Mouse (Mus musculus) intestine, embryonic 15.5 days (tissue): Measurements from ENCODE around the gene Mas1. TPM values are rescaled to one million over a fixed set of nuclear protein-coding genes. Genes with fewer than 3 reads are reported as not detected.
A peak's percentile ranks its signal among the peaks of the same experiment; 100 is the strongest.

Source experiments
- ATAC-seq: fragments of 200-750 bp; cut with Nextera tagmentation; 2 replicates; pipeline ENCODE4 v1.8.0; 2017; ENCODE audit warnings: moderate TSS enrichment, moderate library complexity
- H3K27ac ChIP-seq: fragments of 300-500 bp; sonication (generic); 2 replicates; pipeline ENCODE4 v1.5.1; 2015; ENCODE audit warnings: mild to moderate bottlenecking, inconsistent platforms
- H3K27me3 ChIP-seq: fragments of 300-500 bp; sonication (generic); replicated peaks from 2 replicates; pipeline ENCODE4 v1.6.1; 2015; ENCODE audit warnings: inconsistent platforms
- H3K36me3 ChIP-seq: fragments of 300-500 bp; sonication (generic); 2 replicates; pipeline ENCODE4 v1.6.1; 2015; ENCODE audit warnings: inconsistent platforms
- H3K4me1 ChIP-seq: fragments of 300-500 bp; sonication (generic); replicated peaks from 2 replicates; pipeline ENCODE4 v1.6.1; 2015; ENCODE audit warnings: inconsistent platforms
- H3K4me2 ChIP-seq: fragments of 300-500 bp; sonication (generic); replicated peaks from 2 replicates; pipeline ENCODE4 v1.6.1; 2015; ENCODE audit warnings: mild to moderate bottlenecking, inconsistent platforms
- H3K4me3 ChIP-seq: fragments of 300-500 bp; sonication (generic); replicated peaks from 2 replicates; pipeline ENCODE4 v1.5.1; 2015; ENCODE audit warnings: inconsistent platforms
- H3K9ac ChIP-seq: fragments of 300-500 bp; sonication (generic); 2 replicates; pipeline ENCODE4 v1.6.1; 2015; ENCODE audit warnings: inconsistent platforms
- H3K9me3 ChIP-seq: fragments of 300-500 bp; sonication (generic); 2 replicates; pipeline ENCODE4 v1.6.1; 2016; ENCODE audit warnings: inconsistent platforms
- WGBS: fragments of 180-500 bp; shearing (Covaris S2); methylation state at CpG from one replicate; pipeline ENCODE4 v1.1.7; 2015; 5-methylcytosine and 5-hydroxymethylcytosine counted together
- polyA plus RNA-seq: library from polyadenylated mRNA; unstranded; fragments of >200 nt; fragmentation: Nextera tagmentation; extraction: Ambion mirVana; gene quantifications from 2 replicates; pipeline ENCODE4 v1.2.1, GENCODE M21; 2015

Mas1 gene
- polyA plus RNA-seq, 1 experiment from 2014 or later, result 0.40 TPM

- peak overlapping the region; percentile 18 for H3K4me2 ChIP-seq
- WGBS, result 14% methylated on average over 14 of the region's 14 CpGs
These were observed 57.6 kb downstream of the Mas1 start for GRCm38 (mm10) chr17:12810103-12810972.

GRCm38 (mm10) chr17:12808851-12809250, 59.1 kb downstream of the Mas1 start:
- 87% methylated on average over 6 of the region's 6 CpGs for WGBS
- Histone ChIP-seq H3K4me1 (peaks cover 17% of the 10 kb centered on the region), H3K27me3 (no peaks in the 10 kb centered on the region), H3K4me3 (no peak overlapping the region), H3K27ac (peak overlapping the region; percentile 72), H3K9me3 (no peaks in the 10 kb centered on the region), H3K4me2 (no peak overlapping the region), H3K36me3 (no peaks in the 10 kb centered on the region), H3K9ac (no peak overlapping the region)
- ATAC-seq, result no peak

More at GRCm38 (mm10) chr17:12810103-12810972, 57.6 kb downstream of the Mas1 start:
- Histone ChIP-seq H3K36me3 (peaks cover 7% of the 10 kb centered on the region), H3K27me3 (no peaks in the 10 kb centered on the region), H3K27ac (peak overlapping the region; percentile 83), H3K4me1 (peaks cover 17% of the 10 kb centered on the region), H3K9me3 (no peaks in the 10 kb centered on the region), H3K4me3 (no peak overlapping the region), H3K9ac (no peak overlapping the region)
- ATAC-seq, result peak; percentile 93

GRCm38 (mm10) chr17:12804584-12805445, 63.1 kb downstream of the Mas1 start:
- ATAC-seq, result no peak
- H3K4me3 ChIP-seq, result no peak overlapping the region
- H3K4me1 ChIP-seq, result peaks cover 12% of the 10 kb centered on the region
- no peaks in the 10 kb centered on the region for H3K36me3 ChIP-seq
- no peaks in the 10 kb centered on the region for H3K9me3 ChIP-seq
- H3K4me2 ChIP-seq, result no peak overlapping the region
- H3K27ac ChIP-seq, result no peak overlapping the region
- no peak overlapping the region for H3K9ac ChIP-seq
- H3K27me3 ChIP-seq, result no peaks in the 10 kb centered on the region

- Histone ChIP-seq H3K9me3 (no peaks in the 10 kb centered on the region), H3K36me3 (no peaks in the 10 kb centered on the region), H3K4me2 (no peak overlapping the region), H3K4me3 (no peak overlapping the region), H3K27ac (peak overlapping the region; percentile 18; the same call in 1 of the 2 replicates), H3K27me3 (no peaks in the 10 kb centered on the region), H3K4me1 (peaks cover 15% of the 10 kb centered on the region; the same call in 1 of the 2 replicates), H3K9ac (no peak overlapping the region)
- WGBS, result 32% methylated on average over 9 of the region's 9 CpGs
- no peak for ATAC-seq
These were observed 65.9 kb downstream of the Mas1 start for GRCm38 (mm10) chr17:12801861-12802540.

- Histone ChIP-seq H3K4me3 (no peak overlapping the region), H3K4me2 (no peak overlapping the region), H3K9me3 (no peaks in the 10 kb centered on the region), H3K27me3 (no peaks in the 10 kb centered on the region), H3K9ac (no peak overlapping the region), H3K4me1 (peaks cover 24% of the 10 kb centered on the region; the same call in 1 of the 2 replicates), H3K36me3 (no peaks in the 10 kb centered on the region), H3K27ac (0 out of 2 replicates have a peak overlapping the region, but pooled peaks have one; percentile 48)
- WGBS, result 60% methylated on average over 12 of the region's 12 CpGs
- peak; percentile 82 for ATAC-seq
These were observed 68.3 kb downstream of the Mas1 start for GRCm38 (mm10) chr17:12799368-12800275.

- WGBS, result 85% methylated on average over 3 of the region's 3 CpGs
- ATAC-seq, result no peak
- no peaks in the 10 kb centered on the region for H3K9me3 ChIP-seq
- H3K9ac ChIP-seq, result no peak overlapping the region
- H3K27me3 ChIP-seq, result no peaks in the 10 kb centered on the region
- peaks cover 34% of the 10 kb centered on the region for H3K4me1 ChIP-seq
- 0 out of 2 replicates have a peak overlapping the region, but pooled peaks have one; percentile 48 for H3K27ac ChIP-seq
- H3K36me3 ChIP-seq, result no peaks in the 10 kb centered on the region
- no peak overlapping the region for H3K4me3 ChIP-seq
- H3K4me2 ChIP-seq, result no peak overlapping the region
These were observed 69.4 kb downstream of the Mas1 start for GRCm38 (mm10) chr17:12798571-12798970.

- ATAC-seq, result no peak
- H3K4me3 ChIP-seq, result no peak overlapping the region
- no peaks in the 10 kb centered on the region for H3K36me3 ChIP-seq
- 0 out of 2 replicates have a peak overlapping the region, but pooled peaks have one; percentile 15 for H3K27ac ChIP-seq
- H3K9me3 ChIP-seq, result no peaks in the 10 kb centered on the region
- 69% methylated on average over 3 of the region's 3 CpGs for WGBS
- peaks cover 39% of the 10 kb centered on the region for H3K4me1 ChIP-seq
- H3K9ac ChIP-seq, result no peak overlapping the region
- no peaks in the 10 kb centered on the region for H3K27me3 ChIP-seq
- no peak overlapping the region for H3K4me2 ChIP-seq
These were observed 70.4 kb downstream of the Mas1 start for GRCm38 (mm10) chr17:12797427-12798029.

GRCm38 (mm10) chr17:12796633-12797032, 71.3 kb downstream of the Mas1 start:
- H3K4me3 ChIP-seq, result no peak overlapping the region
- 63% methylated on average over 3 of the region's 3 CpGs for WGBS
- no peaks in the 10 kb centered on the region for H3K9me3 ChIP-seq
- H3K4me2 ChIP-seq, result no peak overlapping the region
- no peak overlapping the region for H3K9ac ChIP-seq
- H3K36me3 ChIP-seq, result no peaks in the 10 kb centered on the region
- H3K27me3 ChIP-seq, result no peaks in the 10 kb centered on the region
- H3K4me1 ChIP-seq, result peaks cover 43% of the 10 kb centered on the region
- no peak overlapping the region for H3K27ac ChIP-seq
- no peak for ATAC-seq

GRCm38 (mm10) chr17:12793660-12794406, 74.1 kb downstream of the Mas1 start:
- H3K4me1 ChIP-seq, result peaks cover 57% of the 10 kb centered on the region
- peak overlapping the region; percentile 73 for H3K27ac ChIP-seq
- no peak overlapping the region for H3K4me2 ChIP-seq
- peak; percentile 18; the same call in 1 of the 2 replicates for ATAC-seq
- no peak overlapping the region for H3K9ac ChIP-seq
- WGBS, result 31% methylated on average over 8 of the region's 8 CpGs
- no peaks in the 10 kb centered on the region for H3K9me3 ChIP-seq
- no peak overlapping the region for H3K4me3 ChIP-seq
- H3K36me3 ChIP-seq, result no peaks in the 10 kb centered on the region
- no peaks in the 10 kb centered on the region for H3K27me3 ChIP-seq

GRCm38 (mm10) chr17:12792422-12793206, 75.3 kb downstream of the Mas1 start:
- H3K4me3 ChIP-seq, result no peak overlapping the region
- H3K4me2 ChIP-seq, result no peak overlapping the region; the same call in 1 of the 2 replicates
- WGBS, result 41% methylated on average over 11 of the region's 11 CpGs
- no peaks in the 10 kb centered on the region; the same call in 1 of the 2 replicates for H3K36me3 ChIP-seq
- H3K27ac ChIP-seq, result peak overlapping the region; percentile 73
- H3K27me3 ChIP-seq, result no peaks in the 10 kb centered on the region
- H3K4me1 ChIP-seq, result peaks cover 50% of the 10 kb centered on the region
- no peak overlapping the region for H3K9ac ChIP-seq
- no peaks in the 10 kb centered on the region for H3K9me3 ChIP-seq
- ATAC-seq, result peak; percentile 90
